Mouse (Mus musculus) granulocyte monocyte progenitor cell, adult 5-6 weeks (primary cell): ENCODE data around the gene Ppme1. TPM values are rescaled to one million over a fixed set of nuclear protein-coding genes. Genes with fewer than 3 reads are reported as not detected.

Experiments used
- ATAC-seq: replicated peaks from 2 replicates; pipeline ENCODE4 v1.8.0; 2016; ENCODE audit warnings: mild to moderate bottlenecking, moderate TSS enrichment, inconsistent platforms; ENCODE audit not compliant: poor library complexity, severe bottlenecking
- total RNA-seq, 2 experiments: library from RNA; stranded (forward) in 1 of 2; stranded (reverse) in 1 of 2; fragments of 200-712, 200-1000 nt in 1 of 2; fragments of >200 nt in 1 of 2; fragmentation: Nextera tagmentation in 1 of 2; gene quantifications; 2 replicates each; pipeline ENCODE4 v1.2.3; 2014 to 2017

The Ppme1 gene
- total RNA-seq (2014; fragmentation: Nextera tagmentation) (24.9 and 27.0 TPM in 2 replicates), total RNA-seq (2017) (42.7 and 71.7 TPM in 2 replicates)

DNA sequence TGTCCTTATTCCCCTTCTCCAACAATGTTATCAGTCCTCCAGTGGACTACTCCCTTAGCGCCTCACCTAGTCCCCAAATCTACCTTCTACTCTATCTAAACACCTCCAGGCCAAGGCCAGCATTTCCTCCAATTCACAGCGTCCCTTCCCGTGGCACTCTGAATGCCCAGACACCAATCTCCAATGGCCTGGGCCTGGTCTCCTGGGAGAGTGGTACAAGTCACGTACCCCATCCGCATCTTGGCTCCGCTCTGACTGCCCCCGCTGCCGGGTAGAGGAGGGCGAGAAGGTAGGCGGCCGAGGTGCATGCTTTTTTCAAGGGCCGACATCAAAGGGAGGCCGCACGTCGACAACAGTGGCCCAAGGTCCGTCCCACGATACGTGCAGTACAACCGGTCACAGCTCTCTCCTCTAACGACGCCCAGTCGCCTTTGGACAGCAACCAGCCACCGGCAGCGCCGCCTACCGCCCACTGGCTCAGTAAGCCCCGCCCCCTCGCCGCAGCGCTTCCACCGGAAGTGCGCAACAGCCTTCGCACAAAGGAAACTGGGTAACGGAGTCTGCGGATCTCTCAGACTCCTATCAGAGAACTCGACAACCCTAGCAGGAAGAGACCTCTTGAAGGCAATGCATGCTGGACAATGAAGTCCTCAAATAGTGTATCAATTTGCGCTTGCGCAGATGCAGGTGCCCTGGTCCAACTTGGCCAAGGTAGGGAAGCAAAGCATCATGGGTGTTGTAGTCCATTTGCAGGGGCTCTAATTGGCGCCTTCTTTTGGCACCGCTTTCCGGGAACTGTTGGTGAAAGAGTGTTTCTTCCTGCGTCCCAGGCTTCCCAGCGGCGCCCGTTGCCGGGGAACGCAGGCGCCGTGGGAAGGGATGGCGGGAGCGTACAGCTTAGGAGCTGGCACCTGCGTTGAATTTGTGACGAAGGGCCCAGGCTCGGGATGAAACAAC lies at the start of gene Ppme1, which contains the start of gene C2cd3:
Gene Ppme1 (minus strand): TSS at position 813 of the 957 bp plus-strand sequence.
Gene C2cd3 (plus strand): TSS at position 739 of the 957 bp plus-strand sequence.
- ATAC-seq, result peak; percentile 95

DNA sequence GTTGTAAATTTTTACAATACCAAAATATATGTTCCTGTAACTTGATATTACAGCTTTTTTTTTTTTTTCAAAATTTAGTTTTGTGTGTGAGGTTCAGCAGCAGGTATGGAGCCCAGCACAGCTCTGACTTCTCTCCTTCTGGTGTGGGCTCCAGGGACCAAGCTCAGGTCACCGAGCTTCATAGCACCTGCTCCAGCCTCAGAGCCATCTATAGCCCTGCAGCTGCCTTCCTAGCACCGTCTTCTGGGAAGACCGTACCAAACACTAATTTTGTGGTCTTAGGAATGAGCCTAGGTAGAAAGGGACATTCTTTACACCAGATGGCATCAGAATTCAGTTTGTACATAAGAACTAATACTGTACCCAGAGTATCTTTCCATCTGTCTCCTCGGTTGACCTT lies 36.6 kb upstream of the Ppme1 start:
- ATAC-seq, result no peak

DNA sequence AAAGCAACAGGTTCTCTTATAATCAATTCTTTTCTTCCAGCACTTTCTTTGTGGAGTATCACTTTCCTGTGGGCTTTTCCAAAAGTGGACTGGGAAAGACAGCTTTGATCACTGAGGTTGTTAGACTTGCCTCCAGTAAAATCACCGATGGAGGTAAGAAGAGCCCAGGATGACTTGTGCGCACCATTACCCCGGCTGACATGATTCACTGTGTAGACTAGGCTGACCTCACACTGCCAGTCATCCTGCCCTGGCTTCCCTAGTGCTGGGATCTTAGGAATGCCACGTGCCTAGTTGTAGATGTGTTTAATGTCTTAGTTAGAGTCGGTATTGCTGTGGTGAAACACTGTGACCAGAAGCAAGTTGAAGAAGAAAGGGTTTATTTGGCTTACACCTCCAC lies 35.6 kb upstream of the Ppme1 start:
- no peak for ATAC-seq

DNA sequence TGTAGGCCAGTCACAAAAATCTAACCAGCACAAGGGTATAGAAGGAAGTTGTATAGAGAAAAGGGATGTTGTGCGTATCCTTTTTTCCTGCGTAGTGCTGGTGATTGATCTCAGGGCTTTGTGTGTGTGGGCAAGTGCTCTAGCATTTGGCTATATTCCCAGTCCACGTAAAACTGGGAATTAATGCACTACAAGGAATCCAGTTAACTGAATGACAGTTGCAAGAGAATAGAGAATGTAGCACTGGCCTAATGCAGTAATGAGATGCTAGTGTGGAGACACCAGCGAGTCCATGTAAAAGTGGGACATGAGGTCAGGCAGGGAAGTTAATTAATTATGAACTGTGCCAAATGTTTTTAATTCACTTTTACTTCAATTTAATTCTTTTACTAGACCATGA lies 30.6 kb upstream of the Ppme1 start:
- no peak for ATAC-seq

DNA sequence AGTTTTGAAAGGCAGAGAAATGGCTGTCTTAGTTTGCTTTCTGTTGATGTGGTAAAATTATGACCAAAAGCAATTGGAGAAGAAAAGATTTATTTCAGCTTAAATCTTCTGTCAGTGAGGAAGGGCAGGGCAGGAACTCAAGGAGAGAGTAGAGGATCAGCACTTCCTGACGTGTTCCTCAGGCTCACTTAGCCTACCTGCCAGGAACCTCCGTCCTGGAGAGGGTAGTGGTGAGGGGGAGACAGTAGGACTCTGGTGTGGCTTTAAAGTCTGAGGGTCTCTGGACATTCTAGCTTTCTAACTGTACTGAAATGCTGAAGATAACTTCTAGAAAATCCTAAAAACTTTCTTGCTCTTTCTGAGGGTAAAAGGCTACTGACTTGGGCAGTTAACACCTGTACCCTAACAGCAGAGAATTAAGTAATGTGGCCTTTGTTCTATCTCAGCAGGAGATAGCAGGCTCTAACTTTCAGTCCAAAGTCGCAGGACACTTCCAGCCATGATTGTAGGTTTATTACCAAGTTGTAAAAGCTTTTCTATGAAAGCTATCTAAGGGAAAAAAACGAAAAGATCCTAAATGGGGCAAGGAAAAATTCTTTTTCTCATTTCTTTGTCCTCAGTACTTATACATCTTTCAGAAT lies 28.9 kb upstream of the Ppme1 start:
- no peak for ATAC-seq

DNA sequence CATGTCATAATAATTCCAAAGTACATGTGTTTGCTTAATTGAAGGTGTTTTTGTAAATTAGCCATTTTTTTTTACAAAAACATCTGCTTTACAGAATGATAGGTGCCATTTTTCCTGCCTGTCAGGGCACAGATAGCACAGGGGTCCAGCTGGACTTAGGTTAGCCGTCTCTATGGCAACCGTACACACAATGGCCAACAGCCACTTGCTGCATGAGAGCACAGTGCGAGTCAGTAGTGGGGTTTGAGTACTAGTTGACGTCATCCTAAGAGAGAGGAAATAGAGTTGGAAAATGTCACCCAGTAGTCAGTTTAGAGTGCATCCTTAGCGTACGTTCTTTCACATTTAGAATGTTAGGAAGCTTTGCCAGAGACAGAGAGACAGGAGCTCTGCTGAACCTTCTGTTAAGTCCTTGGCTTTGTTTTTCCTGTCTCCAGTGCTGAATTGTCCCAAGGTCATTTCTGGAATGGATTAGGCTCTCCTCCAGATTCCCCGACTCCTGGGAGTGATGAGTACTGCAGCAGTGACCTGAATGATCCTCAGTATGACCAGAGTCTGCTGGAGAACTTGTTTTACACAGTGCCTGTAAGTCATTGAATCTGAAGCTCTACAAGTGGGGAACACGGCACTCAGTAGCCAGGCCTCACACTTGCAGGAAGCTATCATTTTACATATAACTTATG lies 27.3 kb upstream of the Ppme1 start:
- no peak for ATAC-seq

DNA sequence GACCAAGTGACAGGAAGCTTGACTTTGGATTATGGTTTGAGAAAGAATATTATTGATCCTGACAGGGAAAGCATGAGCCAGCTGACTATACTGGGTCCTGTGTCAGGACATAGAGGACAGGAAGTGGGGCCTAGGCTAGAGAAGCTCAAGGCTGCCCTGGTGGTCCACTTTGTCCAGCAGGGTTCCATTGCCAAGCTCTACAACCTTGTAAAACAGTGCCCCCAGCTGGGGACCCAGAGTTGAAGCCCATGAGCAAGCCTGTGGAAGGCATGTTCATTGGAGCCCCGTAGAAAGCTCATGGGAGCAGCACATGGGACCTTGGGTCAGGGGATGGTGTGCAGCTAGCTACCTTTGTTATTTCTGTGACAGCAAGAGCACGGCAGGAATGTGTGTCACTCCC lies 20.2 kb upstream of the Ppme1 start:
- no peak for ATAC-seq

DNA sequence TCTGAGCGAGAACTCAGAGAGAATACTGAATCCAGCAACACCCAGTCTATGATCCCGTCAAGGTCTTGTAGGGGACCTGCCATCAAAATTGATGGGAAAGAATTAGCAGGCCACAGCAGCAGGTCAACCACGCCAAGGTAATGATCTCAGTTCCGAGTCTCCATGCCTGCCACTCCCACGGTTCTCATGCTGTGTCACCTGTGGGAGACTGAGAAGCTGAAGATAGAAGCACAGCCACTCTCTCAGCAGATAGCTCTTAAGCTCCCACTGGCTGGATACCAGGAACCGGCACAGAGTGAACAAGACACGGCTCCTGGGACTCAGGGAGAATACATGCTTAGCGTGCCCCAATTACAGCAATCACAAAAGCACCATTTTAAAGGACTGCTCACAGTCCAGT lies 18.1 kb upstream of the Ppme1 start:
- ATAC-seq, result no peak

DNA sequence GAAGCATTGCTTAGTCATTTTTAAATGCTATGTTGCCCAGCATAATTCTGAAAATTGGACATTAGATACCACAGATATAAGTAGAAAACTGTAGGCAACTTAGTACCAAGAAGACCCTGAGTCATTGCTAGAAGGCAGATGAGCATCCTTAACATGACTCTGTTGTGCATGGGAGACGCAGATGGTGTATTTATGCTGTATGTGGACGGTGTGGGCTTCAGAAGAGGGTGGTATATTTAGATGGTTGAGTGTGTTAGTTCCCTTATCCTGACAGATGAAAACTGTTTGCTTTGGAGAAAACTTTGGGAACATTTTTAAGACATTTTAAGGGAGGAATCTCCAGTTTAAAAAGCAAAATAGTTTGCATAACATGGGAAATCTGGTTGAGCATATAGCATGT lies 16.1 kb upstream of the Ppme1 start:
- ATAC-seq, result no peak

DNA sequence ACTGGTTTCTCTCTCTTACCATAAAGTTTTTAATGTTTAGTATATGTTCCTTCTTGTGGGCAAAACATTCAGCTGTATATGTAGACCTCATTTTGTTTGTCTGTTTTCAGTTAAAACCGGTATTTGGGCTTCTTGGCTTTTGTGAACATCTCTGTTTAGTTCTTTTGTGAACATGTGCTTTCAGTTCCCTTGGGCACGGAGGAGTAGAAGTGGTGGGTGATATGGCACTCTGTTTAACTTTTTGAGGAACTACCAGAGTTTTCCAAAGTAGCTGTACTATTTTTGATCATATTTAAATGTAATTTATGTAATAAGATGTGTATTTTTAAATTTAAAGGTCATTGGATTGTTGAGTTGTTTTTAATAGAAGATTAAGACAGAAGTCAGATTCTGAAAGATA lies 11.1 kb upstream of the Ppme1 start:
- ATAC-seq, result peak; percentile 59; the same call in 1 of the 2 replicates

DNA sequence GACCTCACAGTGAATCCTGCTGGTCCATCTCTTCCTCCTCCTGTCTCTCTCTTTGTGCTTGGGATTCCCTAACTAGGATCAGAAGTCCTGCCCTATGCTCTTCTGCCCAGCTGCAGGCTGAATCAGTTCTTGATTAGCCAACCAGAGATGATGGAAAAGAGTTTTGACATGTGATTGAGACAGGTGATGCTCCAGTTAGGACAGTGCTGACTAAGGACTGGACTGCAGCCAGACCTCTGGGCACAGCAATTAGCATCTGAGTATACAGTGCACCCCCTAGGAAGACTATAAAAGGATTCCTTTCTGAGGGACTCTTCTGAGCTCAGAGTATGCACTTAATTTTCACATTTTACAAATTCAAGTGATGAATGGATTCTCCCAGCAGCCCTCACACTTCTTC lies 9.1 kb upstream of the Ppme1 start:
- no peak for ATAC-seq

DNA sequence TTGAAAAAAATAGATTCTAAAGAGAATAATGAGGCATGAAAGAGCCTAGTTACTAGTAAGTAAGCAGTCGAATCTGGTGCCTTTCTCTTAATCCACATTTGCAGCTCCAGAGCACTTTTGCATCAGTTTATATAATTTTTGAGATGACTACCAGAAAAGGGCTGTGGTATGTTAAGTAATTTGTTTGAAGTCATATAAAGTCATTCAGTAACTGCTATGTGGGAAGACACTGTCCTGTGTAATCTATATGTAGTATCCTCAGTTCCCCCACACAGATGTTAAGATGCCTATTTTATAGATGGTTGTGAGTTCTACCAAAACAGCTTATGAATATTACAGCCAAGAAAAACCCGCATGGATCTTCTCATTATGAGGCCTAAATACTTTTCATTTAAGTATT lies 6.2 kb upstream of the Ppme1 start:
- ATAC-seq, result no peak

DNA sequence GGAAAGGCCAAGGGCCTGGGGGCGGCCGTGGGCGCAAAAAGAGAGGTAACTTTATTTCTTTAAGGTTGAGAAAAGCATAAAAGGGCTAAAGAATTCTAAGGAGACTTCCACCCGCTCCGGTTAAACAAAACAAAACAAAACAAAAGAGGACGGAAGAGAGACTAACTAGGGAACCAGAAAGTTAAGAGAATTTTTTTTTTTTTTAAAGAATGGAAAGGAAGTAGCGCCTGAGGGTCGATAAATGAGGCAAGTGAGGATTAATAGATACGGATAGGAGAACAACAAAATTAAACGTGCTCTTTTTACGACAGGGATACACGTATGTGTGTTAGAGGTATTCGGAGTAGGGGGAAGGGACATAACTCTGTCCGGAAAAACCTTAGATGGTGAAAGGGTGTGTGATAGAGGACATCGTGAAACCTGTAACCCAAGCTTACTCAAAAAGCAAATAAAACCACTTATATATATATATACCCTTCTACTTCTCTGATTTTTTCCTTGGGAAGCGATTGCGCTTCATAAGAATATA lies 409 bp upstream of the Ppme1 start:
- no peak for ATAC-seq

DNA sequence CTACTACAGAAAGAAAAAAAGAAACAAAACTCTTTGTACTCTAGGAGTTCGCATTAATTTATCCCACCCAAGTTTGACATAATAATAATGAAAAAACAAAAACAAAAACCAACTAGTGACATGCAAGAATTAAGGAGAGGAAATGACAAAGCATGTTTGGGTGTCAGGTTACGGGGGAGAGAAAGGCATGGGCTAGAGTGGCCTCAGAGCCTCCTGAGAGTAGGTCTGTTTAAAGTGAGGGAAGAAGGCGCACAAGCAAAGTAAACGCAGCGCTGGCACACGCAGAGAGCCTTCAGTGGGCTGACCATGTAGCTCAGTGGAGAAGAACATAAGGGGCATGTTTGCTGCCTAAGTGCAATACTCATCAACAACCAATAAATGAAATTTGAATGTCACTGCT lies 7.2 kb downstream of the Ppme1 start:
- ATAC-seq, result peak; percentile 40; the same call in 1 of the 2 replicates

DNA sequence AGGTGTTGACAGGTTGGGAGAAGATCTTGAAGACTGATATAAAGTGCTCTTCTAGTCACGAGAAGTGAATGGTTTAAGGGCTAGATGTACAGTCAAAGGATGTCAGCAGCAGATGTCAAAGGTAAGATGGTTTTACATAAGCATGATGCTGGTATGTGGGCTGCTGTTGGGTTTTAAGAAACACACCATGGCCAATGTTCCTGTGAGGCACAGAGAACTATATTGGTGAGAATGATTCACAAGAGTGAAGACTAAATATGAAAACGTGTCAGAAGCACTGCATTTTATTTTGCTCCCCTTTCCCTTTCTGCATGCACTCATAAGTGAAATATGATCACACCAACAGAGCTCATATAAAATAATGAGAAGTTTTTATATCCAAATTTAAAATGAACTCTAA lies 8.9 kb downstream of the Ppme1 start:
- no peak for ATAC-seq

DNA sequence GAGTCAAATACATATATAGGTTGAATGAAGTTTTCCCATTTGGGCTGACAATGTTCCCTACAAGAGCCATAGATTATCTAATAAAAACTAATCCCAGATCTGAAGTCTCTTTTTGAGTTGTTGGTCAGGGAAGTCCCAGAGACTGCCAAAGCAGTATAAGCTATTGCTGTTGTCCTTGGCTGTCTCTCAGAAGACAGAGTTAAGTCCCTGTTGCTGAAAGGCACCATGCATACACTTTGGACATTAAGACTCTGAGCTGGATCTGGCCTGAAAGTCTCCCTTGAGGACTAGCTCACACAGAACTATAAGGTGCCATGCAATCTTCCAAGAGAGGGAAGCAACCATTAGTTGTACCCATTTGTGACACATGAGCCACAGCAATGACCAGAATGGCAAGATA lies 14.3 kb downstream of the Ppme1 start:
- no peak for ATAC-seq

DNA sequence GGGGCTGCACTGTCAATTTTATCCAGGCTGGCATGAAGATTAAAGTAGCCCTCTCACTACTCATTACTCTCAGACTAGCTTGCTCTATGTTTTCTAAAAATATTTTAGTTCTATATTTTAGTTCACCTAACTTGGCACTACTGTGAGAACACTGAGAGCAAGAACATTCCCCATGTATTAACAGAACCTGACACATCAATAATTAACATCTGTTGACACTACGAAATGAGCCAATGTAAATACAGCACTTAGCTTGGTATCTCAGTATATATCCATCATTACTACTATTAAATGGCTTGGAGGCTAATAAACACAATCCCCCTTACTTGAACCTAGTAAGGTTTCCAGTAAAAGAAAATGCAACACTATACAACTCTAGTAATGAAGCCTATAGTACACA lies 15.3 kb downstream of the Ppme1 start:
- no peak for ATAC-seq

DNA sequence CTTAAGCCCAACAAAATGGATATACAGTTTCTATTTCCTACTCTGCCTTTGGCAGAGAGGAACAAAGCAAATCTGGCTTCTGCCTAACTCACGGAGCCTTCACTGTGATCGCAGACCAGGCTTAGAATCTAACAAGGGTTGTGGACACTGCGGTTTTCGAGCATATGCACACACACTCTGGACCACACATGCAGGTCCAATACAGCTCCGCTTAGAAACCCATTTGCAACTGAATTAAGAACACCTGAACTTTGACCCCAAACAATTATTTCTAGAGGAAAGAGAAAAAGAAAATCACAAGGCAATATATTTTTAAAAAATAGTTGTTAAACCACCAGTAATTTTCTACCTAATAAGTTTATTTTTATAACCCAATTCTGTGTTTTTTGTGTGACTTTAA lies 15.8 kb downstream of the Ppme1 start:
- ATAC-seq, result no peak

DNA sequence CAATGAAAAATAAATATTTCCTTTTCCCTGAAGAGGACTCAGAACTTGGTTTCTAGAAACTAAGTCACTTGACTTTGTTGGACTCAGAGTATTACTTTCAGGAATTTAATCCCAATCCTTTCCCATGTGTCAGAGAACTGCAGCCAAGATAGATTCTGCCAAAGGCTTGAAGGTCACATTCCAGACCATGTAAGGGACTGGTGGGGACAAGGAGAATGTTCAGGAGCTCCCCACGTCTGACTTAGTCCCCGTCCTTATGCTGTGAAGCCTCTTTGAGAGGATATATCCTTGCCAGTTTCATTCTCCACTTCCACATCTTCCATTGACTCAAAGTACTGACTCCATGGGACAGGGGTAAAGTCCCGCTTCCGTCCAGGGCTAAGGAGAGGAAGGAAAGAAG lies 17.1 kb downstream of the Ppme1 start:
- no peak for ATAC-seq

DNA sequence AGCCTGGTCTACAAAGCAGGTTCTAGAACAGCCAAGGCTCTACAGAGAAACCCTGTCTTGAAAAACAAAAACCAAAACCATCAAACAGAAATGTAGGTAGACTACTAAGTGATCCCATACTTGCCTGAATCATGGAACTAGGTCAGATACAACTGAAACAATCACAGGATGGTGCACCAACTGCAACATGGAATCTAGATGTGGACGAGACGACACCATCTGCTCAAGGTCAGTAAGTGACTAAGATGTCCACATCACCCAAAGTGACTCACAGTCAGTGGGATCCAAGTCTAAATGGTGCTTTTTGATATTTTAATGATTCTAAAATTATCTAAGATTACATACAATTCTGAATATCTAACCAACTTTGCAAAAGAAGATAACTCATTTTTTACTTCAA lies 36.2 kb downstream of the Ppme1 start:
- ATAC-seq, result no peak

DNA sequence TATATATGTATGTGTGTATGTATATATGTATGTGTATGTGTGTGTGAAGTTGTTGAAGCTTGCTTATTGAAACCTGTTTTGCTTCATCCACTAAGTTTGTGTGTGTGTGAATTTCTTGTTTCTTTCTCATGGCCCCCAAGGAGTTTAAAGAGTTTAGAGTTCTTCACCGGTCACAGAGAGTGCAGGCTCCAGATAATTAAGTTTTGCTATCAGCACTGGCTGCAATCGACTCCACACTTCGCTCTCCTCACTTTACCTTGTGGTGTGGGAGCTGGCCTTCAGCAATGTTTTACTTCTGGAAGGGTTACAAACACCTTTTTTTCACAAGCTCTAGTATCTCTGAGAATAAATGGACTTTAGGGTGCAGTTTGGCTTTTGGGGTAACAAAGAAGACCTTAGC lies 40.8 kb downstream of the Ppme1 start:
- ATAC-seq, result no peak
